Mouse (Mus musculus) E14TG2a.4 (cell line): ENCODE results near the gene Oxa1l.
A peak's percentile ranks its signal among the peaks of the same experiment; 100 is the strongest.

ENCODE experiments used
- CTCF ChIP-seq: conservative IDR thresholded peaks from 2 replicates; pipeline ENCODE4 v1.5.1; 2014; ENCODE audit warnings: low read length
- NANOG ChIP-seq: IDR thresholded peaks from 2 replicates; pipeline ENCODE4 v1.6.1; 2014; ENCODE audit warnings: borderline replicate concordance, low read length, mixed read lengths
- POU5F1 ChIP-seq: IDR thresholded peaks from 2 replicates; pipeline ENCODE4 v1.6.1; 2014; ENCODE audit warnings: low read length, borderline replicate concordance

DNA sequence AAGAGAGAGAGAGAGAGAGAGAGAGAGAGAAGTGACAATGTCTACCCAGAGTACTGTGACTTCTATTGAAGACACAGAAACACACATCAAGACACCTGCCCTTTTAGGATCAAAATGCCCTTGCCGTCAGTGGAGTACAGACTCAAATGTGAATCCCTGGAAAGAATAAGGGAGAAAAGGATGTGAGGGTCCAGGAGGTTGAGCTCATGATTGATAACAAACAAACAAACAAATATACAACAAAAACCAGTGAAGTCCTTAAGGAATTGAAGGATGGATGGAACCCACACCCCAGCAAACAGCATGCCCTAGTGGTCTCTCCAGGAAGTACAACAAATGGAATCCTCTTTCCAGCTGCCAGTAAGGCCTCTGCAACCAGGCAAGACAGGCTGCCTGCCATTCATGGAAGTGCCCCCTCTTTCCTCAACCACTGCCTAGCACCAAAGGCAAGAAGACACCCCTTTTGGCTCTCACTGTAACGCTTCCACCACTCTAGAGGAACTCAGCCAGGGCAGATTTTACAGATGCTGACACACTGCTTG, 52.1 kb downstream of the Oxa1l start:
- peak; percentile 90 for TF ChIP-seq CTCF
- TF ChIP-seq NANOG, result no peak
- TF ChIP-seq POU5F1, result no peak
